Mouse (Mus musculus) midbrain, embryonic 15.5 days (tissue): ENCODE measurements around the gene Sugp1. TPM values are rescaled to one million over a fixed set of nuclear protein-coding genes. Genes with fewer than 3 reads are reported as not detected.
A peak's percentile ranks its signal among the peaks of the same experiment; 100 is the strongest.

Experiments used
- ATAC-seq: fragments of 200-750 bp; cut with Nextera tagmentation; replicated peaks from 2 replicates; pipeline ENCODE4 v1.8.0; 2017; ENCODE audit warnings: moderate TSS enrichment
- H3K27ac ChIP-seq: fragments of 300-500 bp; sonication (generic); 2 replicates; pipeline ENCODE4 v1.5.1; 2015; ENCODE audit warnings: mild to moderate bottlenecking, inconsistent platforms
- H3K27me3 ChIP-seq: fragments of 300-500 bp; sonication (generic); replicated peaks from 2 replicates; pipeline ENCODE4 v1.6.1; 2015; ENCODE audit warnings: inconsistent platforms
- H3K36me3 ChIP-seq: fragments of 300-500 bp; sonication (generic); replicated peaks from 2 replicates; pipeline ENCODE4 v1.6.1; 2015; ENCODE audit warnings: inconsistent platforms
- H3K4me1 ChIP-seq: fragments of 300-500 bp; sonication (generic); 2 replicates; pipeline ENCODE4 v1.6.1; 2015; ENCODE audit warnings: inconsistent platforms
- H3K4me2 ChIP-seq: fragments of 300-500 bp; sonication (generic); 2 replicates; pipeline ENCODE4 v1.6.1; 2015; ENCODE audit warnings: inconsistent platforms, mild to moderate bottlenecking, moderate library complexity
- H3K4me3 ChIP-seq: fragments of 300-500 bp; sonication (generic); 2 replicates; pipeline ENCODE4 v1.5.1; 2015; ENCODE audit warnings: mild to moderate bottlenecking, inconsistent platforms
- H3K9ac ChIP-seq: fragments of 300-500 bp; sonication (generic); 2 replicates; pipeline ENCODE4 v1.6.1; 2015; ENCODE audit warnings: mild to moderate bottlenecking, inconsistent platforms
- H3K9me3 ChIP-seq: fragments of 300-500 bp; sonication (generic); 2 replicates; pipeline ENCODE4 v1.6.1; 2016; ENCODE audit warnings: inconsistent platforms
- WGBS: fragments of 180-500 bp; shearing (Covaris S2); methylation state at CpG from one replicate; pipeline ENCODE4 v1.1.7; 2015; ENCODE audit warnings: mixed read lengths; 5-methylcytosine and 5-hydroxymethylcytosine counted together
- microRNA-seq: library from miRNA; unstranded; fragments of <30 nt; microRNA quantifications from one replicate; pipeline ENCODE4, GENCODE M21; 2016
- polyA plus RNA-seq: library from polyadenylated mRNA; unstranded; fragments of >200 nt; fragmentation: Nextera tagmentation; extraction: Ambion mirVana; gene quantifications from 2 replicates; pipeline ENCODE4 v1.2.1, GENCODE M21; 2015

The Sugp1 gene
- polyA plus RNA-seq, 1 experiment from 2014 or later, result 65.4 TPM

GRCm38 (mm10) chr8:70118726-70119700, 76.4 kb downstream of the Sugp1 start:
- Histone ChIP-seq H3K27ac (peak overlapping the region; percentile 95), H3K27me3 (peaks cover 4% of the 10 kb centered on the region; the same call in 1 of the 2 replicates), H3K9ac (peak overlapping the region; percentile 78), H3K36me3 (peaks cover 14% of the 10 kb centered on the region), H3K4me3 (peak overlapping the region; percentile 73), H3K9me3 (no peaks in the 10 kb centered on the region), H3K4me1 (peaks cover 38% of the 10 kb centered on the region), H3K4me2 (peak overlapping the region; percentile 77)
- ATAC-seq, result peak; percentile 85
- 3% methylated on average over 17 of the region's 17 CpGs for WGBS

- peak; percentile 78 for ATAC-seq
- WGBS, result 2% methylated on average over 19 of the region's 19 CpGs
- peaks cover 28% of the 10 kb centered on the region for H3K4me1 ChIP-seq
- no peaks in the 10 kb centered on the region for H3K36me3 ChIP-seq
- H3K9ac ChIP-seq, result peak within 1 kb of the TSS; percentile 78
- peak within 1 kb of the TSS; percentile 77 for H3K4me2 ChIP-seq
- no peaks in the 10 kb centered on the region; the same call in 1 of the 2 replicates for H3K27me3 ChIP-seq
- H3K27ac ChIP-seq, result peak within 1 kb of the TSS; percentile 95
- peak within 1 kb of the TSS; percentile 73 for H3K4me3 ChIP-seq
- no peaks in the 10 kb centered on the region for H3K9me3 ChIP-seq
These were observed 78.1 kb downstream of the Sugp1 start, which contains the start of gene Ncan for GRCm38 (mm10) chr8:70120667-70121066. TSS of gene Ncan (minus strand) at chr8:70120873.

Small RNAs within 50 kb of the gene (microRNA-seq; reads per million reads assigned to microRNA genes)
- gene Mir7066, result 3.1 reads per million, percentile 15 among the genes with 10 or more reads in this experiment

Other genes starting within 250 kb of the Sugp1 start
- 38.5 and 43.2 TPM in 2 replicates for gene Gmip, start 234.1 kb upstream of the Sugp1 start, polyA plus RNA-seq
- gene Lpar2, start 220.4 kb upstream of the Sugp1 start, polyA plus RNA-seq, result 0.76 and 0.80 TPM in 2 replicates
- 58.2 and 62.1 TPM in 2 replicates for gene Pbx4, start 210.3 kb upstream of the Sugp1 start, polyA plus RNA-seq
- gene Cilp2, start 155.1 kb upstream of the Sugp1 start, polyA plus RNA-seq, result 5.8 and 5.9 TPM in 2 replicates
- 4.5 and 4.7 TPM in 2 replicates for gene Tssk6, start 140.6 kb upstream of the Sugp1 start, polyA plus RNA-seq
- gene Ndufa13, start 140.3 kb upstream of the Sugp1 start, polyA plus RNA-seq, result 171 and 172 TPM in 2 replicates
- 9.6 and 12.2 TPM in 2 replicates for gene Yjefn3, start 140.1 kb upstream of the Sugp1 start, polyA plus RNA-seq
- 27.2 and 31.7 TPM in 2 replicates for gene Gatad2a, start 46.4 kb upstream of the Sugp1 start, polyA plus RNA-seq
- gene Mau2, start 79 bp upstream of the Sugp1 start, polyA plus RNA-seq, result 87.5 and 87.8 TPM in 2 replicates
- gene Tm6sf2, start 30.1 kb downstream of the Sugp1 start, polyA plus RNA-seq, result 1.7 and 2.1 TPM in 2 replicates
- 0.93 and 1.4 TPM in 2 replicates for gene Hapln4, start 40.6 kb downstream of the Sugp1 start, polyA plus RNA-seq
- 186 and 193 TPM in 2 replicates for gene Ncan, start 78.1 kb downstream of the Sugp1 start, polyA plus RNA-seq
- 36.7 and 39.1 TPM in 2 replicates for gene Nr2c2ap, start 88.5 kb downstream of the Sugp1 start, polyA plus RNA-seq
- 13.4 and 14.2 TPM in 2 replicates for gene Rfxank, start 96.3 kb downstream of the Sugp1 start, polyA plus RNA-seq
- gene Borcs8, start 96.7 kb downstream of the Sugp1 start, polyA plus RNA-seq, result 59.1 and 64.8 TPM in 2 replicates
- 0.37 and 0.56 TPM in 2 replicates for gene Mef2b, start 96.9 kb downstream of the Sugp1 start, polyA plus RNA-seq
- 60.9 and 62.0 TPM in 2 replicates for gene Tmem161a, start 129.5 kb downstream of the Sugp1 start, polyA plus RNA-seq
- 8.7 and 10.9 TPM in 2 replicates for gene Slc25a42, start 169.5 kb downstream of the Sugp1 start, polyA plus RNA-seq
- gene Sugp2, start 191.4 kb downstream of the Sugp1 start, polyA plus RNA-seq, result 102 and 109 TPM in 2 replicates
- gene Armc6, start 191.7 kb downstream of the Sugp1 start, polyA plus RNA-seq, result 117 and 118 TPM in 2 replicates
- 37.9 and 41.2 TPM in 2 replicates for gene Homer3, start 240.0 kb downstream of the Sugp1 start, polyA plus RNA-seq